Mouse (Mus musculus) stomach, embryonic 14.5 days (tissue): Measurements from ENCODE around the gene Ccpg1os. TPM values are rescaled to one million over a fixed set of nuclear protein-coding genes. Genes with fewer than 3 reads are reported as not detected.

Experiments
- ATAC-seq: fragments of 200-750 bp; cut with Nextera tagmentation; 2 replicates; pipeline ENCODE4 v1.8.0; 2017; ENCODE audit warnings: low read depth, moderate TSS enrichment; ENCODE audit not compliant: insufficient number of reproducible peaks, insufficient read depth, low FRiP score
- H3K27ac ChIP-seq: fragments of 300-500 bp; sonication (generic); 2 replicates; pipeline ENCODE4 v1.5.1; 2014; ENCODE audit warnings: mild to moderate bottlenecking, low read length, moderate library complexity, mixed read lengths
- H3K27me3 ChIP-seq: fragments of 300-500 bp; sonication (generic); 2 replicates; pipeline ENCODE4 v1.6.1; 2014; ENCODE audit warnings: low read length, control low read depth, mixed read lengths; ENCODE audit not compliant: control insufficient read depth, insufficient read depth
- H3K36me3 ChIP-seq: fragments of 300-500 bp; sonication (generic); 2 replicates; pipeline ENCODE4 v1.6.1; 2014; ENCODE audit warnings: mild to moderate bottlenecking, control low read depth, low read length, moderate library complexity, mixed read lengths; ENCODE audit not compliant: control insufficient read depth, insufficient read depth
- H3K4me1 ChIP-seq: fragments of 300-500 bp; sonication (generic); 2 replicates; pipeline ENCODE4 v1.6.1; 2014; ENCODE audit warnings: low read length, control low read depth, mixed read lengths; ENCODE audit not compliant: control insufficient read depth, insufficient read depth
- H3K4me2 ChIP-seq: fragments of 300-500 bp; sonication (generic); replicated peaks from 2 replicates; pipeline ENCODE4 v1.6.1; 2014; ENCODE audit warnings: low read depth, low read length, control low read depth
- H3K4me3 ChIP-seq: fragments of 300-500 bp; sonication (generic); 2 replicates; pipeline ENCODE4 v1.5.1; 2014; ENCODE audit warnings: low read depth, low read length, control low read depth
- H3K9ac ChIP-seq: fragments of 300-500 bp; sonication (generic); replicated peaks from 2 replicates; pipeline ENCODE4 v1.6.1; 2014; ENCODE audit warnings: low read depth, mild to moderate bottlenecking, control low read depth, low read length, moderate library complexity, mixed read lengths
- H3K9me3 ChIP-seq: fragments of 300-500 bp; sonication (generic); 2 replicates; pipeline ENCODE4 v1.6.1; 2016; ENCODE audit warnings: low read depth, low read length, control low read depth; ENCODE audit not compliant: control insufficient read depth
- WGBS: fragments of 180-500 bp; shearing (Covaris S2); extraction: QIAGEN DNeasy Blood & Tissue Kit; methylation state at CpG from one replicate; pipeline ENCODE4 v1.1.7; 2014; 5-methylcytosine and 5-hydroxymethylcytosine counted together
- polyA plus RNA-seq: library from polyadenylated mRNA; unstranded; fragments of >200 nt; fragmentation: Nextera tagmentation; extraction: Ambion mirVana; gene quantifications from 2 replicates; pipeline ENCODE4 v1.2.1, GENCODE M21; 2014

The Ccpg1os gene
- 12.4 and 14.6 TPM in 2 replicates for polyA plus RNA-seq

GRCm38 (mm10) chr9:72985250-72986220, at the start of gene Ccpg1os, which contains the start of gene Ccpg1:
Ccpg1os (minus strand) TSS chr9:72985382.
Ccpg1 (plus strand) TSS chr9:72985429.
- Histone ChIP-seq H3K9me3 (no peaks in the 10 kb centered on the region), H3K4me1 (peaks cover 10% of the 10 kb centered on the region; the same call in 1 of the 2 replicates), H3K36me3 (no peaks in the 10 kb centered on the region), H3K4me2 (peak within 1 kb of the TSS; percentile 92), H3K4me3 (peak within 1 kb of the TSS; percentile 67), H3K27me3 (no peaks in the 10 kb centered on the region), H3K9ac (peak within 1 kb of the TSS; percentile 49), H3K27ac (no peak within 1 kb of the TSS)
- WGBS, result under 1% methylated on average over 88 of the region's 88 CpGs
- peak; percentile 100 for ATAC-seq

- Histone ChIP-seq H3K27me3 (no peaks in the 10 kb centered on the region), H3K4me2 (no peak overlapping the region), H3K9ac (no peak overlapping the region), H3K4me1 (no peaks in the 10 kb centered on the region), H3K4me3 (no peak overlapping the region), H3K27ac (no peak overlapping the region), H3K36me3 (peaks cover 21% of the 10 kb centered on the region), H3K9me3 (no peaks in the 10 kb centered on the region)
- no peak for ATAC-seq
- 89% methylated on average over 1 of the region's 1 CpGs for WGBS
These were observed 48.2 kb upstream of the Ccpg1os start for GRCm38 (mm10) chr9:73033406-73033805.

DNA sequence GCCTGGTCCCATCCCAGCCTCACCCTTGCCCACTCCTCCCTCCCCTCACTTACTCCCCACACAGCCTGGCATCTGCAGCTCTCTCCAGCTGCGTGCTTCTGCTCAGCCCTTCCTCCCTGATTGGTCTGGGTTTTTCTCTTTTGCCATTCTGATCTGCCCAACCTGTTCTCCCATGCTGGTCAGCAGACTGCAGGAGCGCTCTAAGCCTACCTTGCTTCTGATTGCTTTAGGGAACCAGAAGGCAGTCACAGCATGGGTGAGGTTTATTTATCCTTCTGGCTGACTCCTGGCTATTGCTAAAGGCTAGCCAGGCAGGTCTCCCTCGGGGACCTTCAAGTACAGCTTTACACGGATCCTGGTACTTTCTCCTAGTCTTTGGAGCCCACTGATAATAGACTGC, 46.2 kb upstream of the Ccpg1os start:
- H3K9me3 ChIP-seq, result no peaks in the 10 kb centered on the region
- no peak overlapping the region for H3K4me3 ChIP-seq
- peaks cover 21% of the 10 kb centered on the region for H3K36me3 ChIP-seq
- no peak overlapping the region for H3K27ac ChIP-seq
- no peak for ATAC-seq
- H3K9ac ChIP-seq, result no peak overlapping the region
- no peak overlapping the region for H3K4me2 ChIP-seq
- no peaks in the 10 kb centered on the region for H3K27me3 ChIP-seq
- 68% methylated on average over 4 of the region's 4 CpGs for WGBS
- no peaks in the 10 kb centered on the region for H3K4me1 ChIP-seq

- H3K27me3 ChIP-seq, result no peaks in the 10 kb centered on the region
- H3K4me2 ChIP-seq, result no peak overlapping the region
- ATAC-seq, result no peak
- no peak overlapping the region for H3K9ac ChIP-seq
- WGBS, result 88% methylated on average over 1 of the region's 1 CpGs
- no peaks in the 10 kb centered on the region for H3K4me1 ChIP-seq
- H3K4me3 ChIP-seq, result no peak overlapping the region
- no peaks in the 10 kb centered on the region for H3K9me3 ChIP-seq
- H3K36me3 ChIP-seq, result peaks cover 21% of the 10 kb centered on the region
- H3K27ac ChIP-seq, result no peak overlapping the region
These were observed 45.3 kb upstream of the Ccpg1os start for GRCm38 (mm10) chr9:73030443-73030842.

DNA sequence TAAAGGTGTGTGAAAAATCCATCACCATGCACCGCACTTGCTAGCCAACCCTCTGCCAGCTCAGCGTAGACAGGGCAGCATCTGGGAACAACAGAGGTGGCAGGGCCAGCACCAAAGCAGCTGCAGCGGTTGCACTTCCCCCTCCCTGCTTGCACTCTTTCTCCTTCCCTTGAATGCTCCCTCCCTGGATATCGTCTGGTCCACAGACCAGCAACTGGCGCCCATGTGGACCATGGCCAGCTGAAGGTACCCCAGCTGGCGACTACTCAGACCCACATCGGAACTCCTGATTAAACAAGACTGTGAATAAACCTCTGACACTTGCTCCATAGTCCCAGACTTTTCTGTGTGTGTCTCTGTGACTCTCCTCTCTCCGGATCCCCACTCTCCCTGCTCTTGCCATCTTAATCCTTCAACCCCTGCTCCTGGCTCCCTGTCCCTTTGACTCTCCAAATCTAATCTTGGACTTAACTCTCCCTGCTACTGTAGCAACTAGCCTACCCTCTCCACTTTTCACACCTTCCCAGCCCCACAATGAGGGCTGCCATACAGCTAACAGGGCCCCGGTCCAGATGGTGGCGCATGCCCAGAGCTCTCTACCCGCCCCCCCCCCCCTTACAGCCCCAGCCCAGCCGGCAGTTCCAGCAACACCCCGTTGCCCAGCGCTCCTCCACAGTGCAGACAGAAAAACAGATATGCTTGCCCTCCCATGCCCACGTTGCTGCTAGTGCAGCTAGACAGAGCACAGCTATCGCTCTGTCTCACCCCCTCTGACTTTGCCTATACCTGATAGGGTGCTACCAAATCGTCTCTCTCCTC, 40.8 kb upstream of the Ccpg1os start:
- H3K27me3 ChIP-seq, result no peaks in the 10 kb centered on the region
- ATAC-seq, result no peak
- peaks cover 12% of the 10 kb centered on the region; the same call in 1 of the 2 replicates for H3K36me3 ChIP-seq
- H3K4me1 ChIP-seq, result no peaks in the 10 kb centered on the region
- no peak overlapping the region for H3K4me3 ChIP-seq
- 25% methylated on average over 17 of the region's 17 CpGs for WGBS
- H3K9me3 ChIP-seq, result no peaks in the 10 kb centered on the region
- no peak overlapping the region; the same call in 1 of the 2 replicates for H3K9ac ChIP-seq
- no peak overlapping the region for H3K4me2 ChIP-seq
- H3K27ac ChIP-seq, result no peak overlapping the region

DNA sequence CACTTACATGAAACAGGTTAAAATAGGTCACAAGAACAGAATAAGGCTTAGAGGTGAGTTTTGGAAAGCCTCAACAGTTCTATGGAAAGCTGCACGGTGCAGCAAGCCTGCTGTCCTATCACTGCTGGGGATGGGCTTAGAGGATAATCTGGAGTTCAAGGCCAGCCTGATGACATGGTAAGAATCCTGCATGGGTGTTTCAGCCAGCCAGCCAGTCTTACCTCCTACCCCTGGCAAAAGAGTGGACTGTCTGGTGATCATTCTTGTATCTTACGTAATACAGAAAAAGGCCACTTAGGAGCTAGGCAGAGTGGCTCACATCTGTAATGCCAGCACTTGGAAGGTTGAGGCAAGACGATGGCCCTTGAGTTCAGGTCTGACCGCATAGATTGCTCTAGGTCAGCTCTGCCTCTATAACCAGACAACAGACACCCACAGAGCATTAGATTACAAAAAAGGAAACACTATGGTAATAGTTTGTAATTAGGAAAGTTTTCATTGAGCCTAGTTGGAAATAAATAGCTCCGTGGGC, 35.5 kb upstream of the Ccpg1os start:
- 89% methylated on average over 5 of the region's 5 CpGs for WGBS
- Histone ChIP-seq H3K4me2 (no peak overlapping the region), H3K36me3 (peaks cover 17% of the 10 kb centered on the region), H3K9me3 (no peaks in the 10 kb centered on the region), H3K27ac (no peak overlapping the region), H3K9ac (no peak overlapping the region), H3K4me1 (no peaks in the 10 kb centered on the region), H3K27me3 (no peaks in the 10 kb centered on the region), H3K4me3 (no peak overlapping the region)
- ATAC-seq, result no peak

- Histone ChIP-seq H3K4me1 (no peaks in the 10 kb centered on the region), H3K4me3 (no peak overlapping the region), H3K27me3 (no peaks in the 10 kb centered on the region), H3K9ac (no peak overlapping the region), H3K9me3 (no peaks in the 10 kb centered on the region), H3K4me2 (no peak overlapping the region), H3K36me3 (peaks cover 21% of the 10 kb centered on the region), H3K27ac (no peak overlapping the region)
- WGBS, result 92% methylated on average over 10 of the region's 10 CpGs
- no peak for ATAC-seq
These were observed 34.7 kb upstream of the Ccpg1os start for GRCm38 (mm10) chr9:73019841-73020240.

GRCm38 (mm10) chr9:73014724-73015123, 29.5 kb upstream of the Ccpg1os start:
- H3K4me2 ChIP-seq, result no peak overlapping the region
- H3K4me3 ChIP-seq, result no peak overlapping the region
- H3K9ac ChIP-seq, result no peak overlapping the region
- no peaks in the 10 kb centered on the region for H3K4me1 ChIP-seq
- ATAC-seq, result no peak
- WGBS, result 73% methylated on average over 13 of the region's 13 CpGs
- H3K36me3 ChIP-seq, result peaks cover 19% of the 10 kb centered on the region
- no peaks in the 10 kb centered on the region for H3K9me3 ChIP-seq
- no peak overlapping the region for H3K27ac ChIP-seq
- no peaks in the 10 kb centered on the region for H3K27me3 ChIP-seq
